Mouse (Mus musculus) hindbrain, embryonic 14.5 days (tissue): ENCODE results near the gene Hlcs. TPM values are rescaled to one million over a fixed set of nuclear protein-coding genes. Genes with fewer than 3 reads are reported as not detected.
A peak's percentile ranks its signal among the peaks of the same experiment; 100 is the strongest.
"Not testable (repeated sequence)": the region's sequence is repeated elsewhere in the genome, so short reads cannot be mapped to it uniquely, and the experiment has no call there.

ENCODE experiments used
- ATAC-seq: fragments of 200-750 bp; cut with Nextera tagmentation; 2 replicates; pipeline ENCODE4 v1.8.0; 2017; ENCODE audit warnings: moderate number of reproducible peaks, mild to moderate bottlenecking, moderate TSS enrichment, moderate library complexity; ENCODE audit not compliant: low FRiP score
- DNase-seq: peaks from one replicate; pipeline ENCODE4 v3.0.0-alpha.2; 2015; ENCODE audit warnings: low spot score
- H3K27ac ChIP-seq: fragments of 300-500 bp; sonication (generic); 2 replicates; pipeline ENCODE4 v1.5.1; 2014; ENCODE audit warnings: mild to moderate bottlenecking, moderate library complexity
- H3K27me3 ChIP-seq: fragments of 300-500 bp; sonication (generic); 2 replicates; pipeline ENCODE4 v1.6.1; 2014; ENCODE audit warnings: mild to moderate bottlenecking, low read length, mixed read lengths; ENCODE audit not compliant: control insufficient read depth, insufficient read depth
- H3K36me3 ChIP-seq: fragments of 300-500 bp; sonication (generic); replicated peaks from 2 replicates; pipeline ENCODE4 v1.6.1; 2014; ENCODE audit not compliant: control insufficient read depth, insufficient read depth
- H3K4me1 ChIP-seq: fragments of 300-500 bp; sonication (generic); replicated peaks from 2 replicates; pipeline ENCODE4 v1.6.1; 2014; ENCODE audit warnings: antibody characterized with exemption, low read length, mixed read lengths; ENCODE audit not compliant: control insufficient read depth, insufficient read depth
- H3K4me2 ChIP-seq: fragments of 300-500 bp; sonication (generic); replicated peaks from 2 replicates; pipeline ENCODE4 v1.6.1; 2014; ENCODE audit warnings: mild to moderate bottlenecking, moderate library complexity
- H3K4me3 ChIP-seq: fragments of 300-500 bp; sonication (generic); replicated peaks from 2 replicates; pipeline ENCODE4 v1.5.1; 2014; ENCODE audit warnings: mild to moderate bottlenecking, low read length
- H3K9ac ChIP-seq: fragments of 300-500 bp; sonication (generic); 2 replicates; pipeline ENCODE4 v1.6.1; 2014
- H3K9me3 ChIP-seq: fragments of 300-500 bp; sonication (generic); 2 replicates; pipeline ENCODE4 v1.6.1; 2016; ENCODE audit warnings: low read length; ENCODE audit not compliant: control insufficient read depth
- WGBS: fragments of 180-500 bp; shearing (Covaris S2); extraction: QIAGEN DNeasy Blood & Tissue Kit; methylation state at CpG from one replicate; pipeline ENCODE4 v1.1.7; 2014; 5-methylcytosine and 5-hydroxymethylcytosine counted together
- polyA plus RNA-seq: library from polyadenylated mRNA; unstranded; fragments of >200 nt; fragmentation: Nextera tagmentation; extraction: Ambion mirVana; gene quantifications from 2 replicates; pipeline ENCODE4 v1.2.1, GENCODE M21; 2014

Hlcs gene
- polyA plus RNA-seq, 1 experiment from 2014 or later: 7.7 TPM

- H3K4me2 ChIP-seq: peak overlapping the region; percentile 12; the same call in 1 of the 2 replicates
- H3K4me1 ChIP-seq: peaks cover 11% of the 10 kb centered on the region; the same call in 1 of the 2 replicates
- H3K4me3 ChIP-seq: no peak overlapping the region
- H3K36me3 ChIP-seq: no peaks in the 10 kb centered on the region
- H3K9ac ChIP-seq: no peak overlapping the region
- no peaks in the 10 kb centered on the region for H3K9me3 ChIP-seq
- peak; percentile 55; the same call in 1 of the 2 replicates for ATAC-seq
- no peaks in the 10 kb centered on the region for H3K27me3 ChIP-seq
- 62% methylated on average over 11 of the region's 11 CpGs for WGBS
- H3K27ac ChIP-seq: no peak overlapping the region
- DNase-seq: no peak
Observed at GRCm38 (mm10) chr16:94349588-94350286, 36.4 kb upstream of the Hlcs start.

- 88% methylated on average over 2 of the region's 2 CpGs for WGBS
Observed at GRCm38 (mm10) chr16:94348779-94349178, 35.4 kb upstream of the Hlcs start.

GRCm38 (mm10) chr16:94347080-94347731, 33.8 kb upstream of the Hlcs start:
- no peak for ATAC-seq
- WGBS: 78% methylated on average over 7 of the region's 7 CpGs
- no peak overlapping the region for H3K27ac ChIP-seq

More at GRCm38 (mm10) chr16:94348779-94349178, 35.4 kb upstream of the Hlcs start:
- H3K4me2 ChIP-seq: no peak overlapping the region
- no peak overlapping the region for H3K9ac ChIP-seq
- no peak overlapping the region for H3K4me3 ChIP-seq
- ATAC-seq: no peak
- no peaks in the 10 kb centered on the region for H3K9me3 ChIP-seq
- H3K27me3 ChIP-seq: no peaks in the 10 kb centered on the region
- H3K27ac ChIP-seq: no peak overlapping the region
- no peaks in the 10 kb centered on the region for H3K36me3 ChIP-seq
- H3K4me1 ChIP-seq: peaks cover 11% of the 10 kb centered on the region; the same call in 1 of the 2 replicates
- no peak for DNase-seq

GRCm38 (mm10) chr16:94345733-94346132, 32.4 kb upstream of the Hlcs start:
- 76% methylated on average over 1 of the region's 1 CpGs for WGBS
- no peak for DNase-seq
- ATAC-seq: no peak

More at GRCm38 (mm10) chr16:94347080-94347731, 33.8 kb upstream of the Hlcs start:
- no peak overlapping the region for H3K4me3 ChIP-seq
- no peak overlapping the region for H3K4me2 ChIP-seq
- no peak overlapping the region for H3K9ac ChIP-seq
- H3K36me3 ChIP-seq: no peaks in the 10 kb centered on the region
- no peak for DNase-seq
- H3K4me1 ChIP-seq: peaks cover 11% of the 10 kb centered on the region; the same call in 1 of the 2 replicates
- no peaks in the 10 kb centered on the region for H3K9me3 ChIP-seq
- H3K27me3 ChIP-seq: no peaks in the 10 kb centered on the region

GRCm38 (mm10) chr16:94339164-94340160, 26.1 kb upstream of the Hlcs start:
- H3K27me3 ChIP-seq, ATAC-seq, H3K36me3 ChIP-seq, H3K27ac ChIP-seq, H3K4me2 ChIP-seq, DNase-seq, H3K9me3 ChIP-seq, H3K4me3 ChIP-seq, H3K9ac ChIP-seq, H3K4me1 ChIP-seq: not testable (repeated sequence)
- 94% methylated on average over 18 of the region's 22 CpGs for WGBS

More at GRCm38 (mm10) chr16:94345733-94346132, 32.4 kb upstream of the Hlcs start:
- Histone ChIP-seq H3K27ac (no peak overlapping the region), H3K4me3 (no peak overlapping the region), H3K4me2 (no peak overlapping the region), H3K4me1 (peaks cover 11% of the 10 kb centered on the region; the same call in 1 of the 2 replicates), H3K9ac (no peak overlapping the region), H3K27me3 (no peaks in the 10 kb centered on the region), H3K36me3 (no peaks in the 10 kb centered on the region), H3K9me3 (no peaks in the 10 kb centered on the region)

GRCm38 (mm10) chr16:94335656-94336055, 22.3 kb upstream of the Hlcs start:
- 0 out of 2 replicates have a peak, but pooled peaks cover under 1% of the 10 kb centered on the region for H3K4me1 ChIP-seq
- no peak overlapping the region for H3K27ac ChIP-seq
- DNase-seq (no peak), ATAC-seq (no peak)
- H3K27me3 ChIP-seq: no peaks in the 10 kb centered on the region
- H3K9ac ChIP-seq: no peak overlapping the region
- no peak overlapping the region for H3K4me3 ChIP-seq
- H3K36me3 ChIP-seq: no peaks in the 10 kb centered on the region
- H3K9me3 ChIP-seq: no peaks in the 10 kb centered on the region
- no peak overlapping the region for H3K4me2 ChIP-seq
- WGBS: 46% methylated on average over 5 of the region's 5 CpGs

GRCm38 (mm10) chr16:94331886-94332252, 18.5 kb upstream of the Hlcs start:
- no peaks in the 10 kb centered on the region for H3K9me3 ChIP-seq
- no peak overlapping the region for H3K4me3 ChIP-seq
- ATAC-seq: no peak
- peaks cover 25% of the 10 kb centered on the region for H3K4me1 ChIP-seq
- no peak overlapping the region for H3K27ac ChIP-seq
- H3K36me3 ChIP-seq: no peaks in the 10 kb centered on the region
- peaks cover 21% of the 10 kb centered on the region for H3K27me3 ChIP-seq
- no peak overlapping the region for H3K9ac ChIP-seq
- H3K4me2 ChIP-seq: no peak overlapping the region
- no peak for DNase-seq
- 60% methylated on average over 5 of the region's 5 CpGs for WGBS

GRCm38 (mm10) chr16:94331233-94331885, 18.0 kb upstream of the Hlcs start:
- Histone ChIP-seq H3K4me1 (peaks cover 25% of the 10 kb centered on the region), H3K4me3 (no peak overlapping the region), H3K36me3 (no peaks in the 10 kb centered on the region), H3K9ac (no peak overlapping the region), H3K27ac (no peak overlapping the region), H3K27me3 (peaks cover 25% of the 10 kb centered on the region), H3K4me2 (no peak overlapping the region), H3K9me3 (no peaks in the 10 kb centered on the region)
- WGBS: 81% methylated on average over 9 of the region's 9 CpGs
- DNase-seq (no peak), ATAC-seq (no peak)
